ENCODE assay signal across 11 mouse cellular contexts in the genomic region with DNA sequence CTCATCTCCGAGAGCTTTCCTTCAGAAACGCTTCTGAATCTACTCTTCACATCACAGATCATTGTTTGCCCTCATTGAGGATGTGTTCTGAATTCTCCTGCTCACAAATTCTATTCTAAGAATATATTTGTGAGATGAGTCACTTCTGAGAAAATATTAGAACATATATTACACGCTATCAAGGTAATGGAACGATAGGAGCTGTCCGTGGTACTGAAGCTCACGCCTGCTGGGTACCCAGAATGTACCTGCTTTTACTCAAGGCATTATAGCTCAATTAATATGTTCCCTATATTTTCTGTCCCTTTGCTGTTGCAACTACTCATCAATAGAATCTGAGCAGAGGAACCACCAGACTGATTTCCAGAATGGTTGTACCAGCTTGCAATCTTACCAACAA.
A peak's percentile ranks its signal among the peaks of the same experiment; 100 is the strongest.
DNase-seq lines count a peak whose midpoint lies in the region; ATAC-seq and TF ChIP-seq lines count a peak whose summit lies in the region.
"Had no signal": no experiment of that assay in that cellular context is flagged by ENCODE, and none has a peak within 500 bp of the region (broad histone marks: within the 10 kb centered on the region; RNA-seq: fewer than 3 reads in every experiment).

No protein-coding gene starts in this region.

- no peaks in the 10 kb centered on the region for H3K4me1 ChIP-seq in liver, embryonic 12.5 days
- H3K4me1 ChIP-seq in CH12.LX (ENCODE audit: control insufficient read depth in 1 of 2, insufficient read depth in 2 of 2), result no peaks in the 10 kb centered on the region
- H3K4me1 ChIP-seq in midbrain, embryonic 16.5 days (ENCODE audit: control insufficient read depth, insufficient read depth, low read length), result no peaks in the 10 kb centered on the region
- H3K4me1 ChIP-seq: embryonic facial prominence, embryonic 15.5 days; hindbrain, embryonic 15.5 days; limb, embryonic 15.5 days had no signal

- no peaks in the 10 kb centered on the region for H3K36me3 ChIP-seq in liver, embryonic 12.5 days
- no peaks in the 10 kb centered on the region for H3K36me3 ChIP-seq in CH12.LX (replicated peaks in 1 of 2; ENCODE audit: control insufficient read depth in 1 of 2, insufficient read depth in 1 of 2, low read length in 1 of 2)
- H3K36me3 ChIP-seq in midbrain, embryonic 16.5 days (ENCODE audit: control insufficient read depth, insufficient read depth, low read length), result no peaks in the 10 kb centered on the region
- H3K36me3 ChIP-seq: embryonic facial prominence, embryonic 15.5 days; hindbrain, embryonic 15.5 days; limb, embryonic 15.5 days had no signal

- no peaks in the 10 kb centered on the region for H3K9me3 ChIP-seq in liver, embryonic 12.5 days (replicated peaks)
- no peaks in the 10 kb centered on the region for H3K9me3 ChIP-seq in CH12.LX (replicated peaks; ENCODE audit: low read length)
- H3K9me3 ChIP-seq in midbrain, embryonic 16.5 days (replicated peaks; ENCODE audit: control insufficient read depth, low read length, poor library complexity, severe bottlenecking), result no peaks in the 10 kb centered on the region
- H3K9me3 ChIP-seq: embryonic facial prominence, embryonic 15.5 days; hindbrain, embryonic 15.5 days; limb, embryonic 15.5 days had no signal

- WGBS in liver, embryonic 12.5 days (ENCODE audit: insufficient replicate concordance), result 65% methylated on average over 6 of the region's 6 CpGs
- 73% methylated on average over 6 of the region's 6 CpGs for whole genome bisulfite sequencing in midbrain, embryonic 16.5 days

- H3K9ac ChIP-seq in liver, embryonic 12.5 days, result no peak overlapping the region
- no peak overlapping the region for H3K9ac ChIP-seq in CH12.LX (ENCODE audit: insufficient read depth, low read depth)
- no peak overlapping the region for H3K9ac ChIP-seq in midbrain, embryonic 16.5 days (ENCODE audit: low read depth, low read length)
- H3K9ac ChIP-seq: embryonic facial prominence, embryonic 15.5 days; hindbrain, embryonic 15.5 days; limb, embryonic 15.5 days had no signal

- no peak for TF ChIP-seq CTCF in CH12.LX (conservative IDR thresholded peaks at IDR 0.05 in 1 of 2, IDR thresholded peaks at IDR 0.05 in 1 of 2; ENCODE audit: low read depth in 2 of 2, low read length in 2 of 2)

- dilution Hi-C loops in CH12.LX (cut with MboI; ENCODE audit: extremely low pct_ligation_motif_present, extremely low pct_unique_long_range_greater_than_20kb, low sequenced_read_pairs), result no loop called here

- H3K4me2 ChIP-seq in liver, embryonic 12.5 days, result no peak overlapping the region
- no peak overlapping the region for H3K4me2 ChIP-seq in CH12.LX (ENCODE audit: insufficient read depth, low read depth, poor library complexity, severe bottlenecking)
- no peak overlapping the region for H3K4me2 ChIP-seq in midbrain, embryonic 16.5 days (ENCODE audit: low read length)
- H3K4me2 ChIP-seq: embryonic facial prominence, embryonic 15.5 days; hindbrain, embryonic 15.5 days; limb, embryonic 15.5 days had no signal

- in situ Hi-C loops in CH12.LX (cut with MboI; ENCODE audit: low pct_ligation_motif_present, low pct_unique_long_range_greater_than_20kb, low sequenced_read_pairs), result no loop called here

- no peak overlapping the region for H3K27ac ChIP-seq in liver, embryonic 12.5 days
- H3K27ac ChIP-seq in CH12.LX (ENCODE audit: insufficient read depth, low read depth), result no peak overlapping the region
- no peak overlapping the region for H3K27ac ChIP-seq in midbrain, embryonic 16.5 days (ENCODE audit: low read length)
- H3K27ac ChIP-seq: embryonic facial prominence, embryonic 15.5 days; hindbrain, embryonic 15.5 days; limb, embryonic 15.5 days had no signal

- TF ChIP-seq RAD21 in CH12.LX (IDR thresholded peaks at IDR 0.05; ENCODE audit: low read depth, low read length), result no peak

- no peak for TF ChIP-seq EP300 in CH12.LX (IDR thresholded peaks at IDR 0.05; ENCODE audit: low read length)

- no peak for TF ChIP-seq POLR2A in CH12.LX (IDR thresholded peaks at IDR 0.05; ENCODE audit: low read depth, low read length)

- no peak overlapping the region for H3K4me3 ChIP-seq in liver, embryonic 12.5 days
- H3K4me3 ChIP-seq in CH12.LX (replicated peaks in 1 of 3; ENCODE audit: low read depth in 2 of 3, low read length in 2 of 3, poor library complexity in 1 of 3), result no peak overlapping the region
- H3K4me3 ChIP-seq in midbrain, embryonic 16.5 days (ENCODE audit: low read depth, low read length), result no peak overlapping the region
- H3K4me3 ChIP-seq: embryonic facial prominence, embryonic 15.5 days; hindbrain, embryonic 15.5 days; limb, embryonic 15.5 days had no signal

- DNase-seq in liver, result peak; percentile 38
- DNase-seq in CH12.LX (ENCODE audit: extremely low read depth), result peak; percentile 1
- peak; percentile 68 for DNase-seq in NIH3T3 (ENCODE audit: low read depth)
- DNase-seq in forelimb bud, embryonic 11.5 days (ENCODE audit: low read depth, low spot score), result peak; percentile 62
- no peak for DNase-seq in cerebellum, adult 9-10 months
- DNase-seq in layer of hippocampus, adult 9-11 months, result no peak

- H3K27me3 ChIP-seq in liver, embryonic 12.5 days (replicated peaks), result no peaks in the 10 kb centered on the region
- no peaks in the 10 kb centered on the region for H3K27me3 ChIP-seq in CH12.LX (replicated peaks)
- H3K27me3 ChIP-seq in midbrain, embryonic 16.5 days (ENCODE audit: control insufficient read depth, insufficient read depth, low read depth, low read length), result no peaks in the 10 kb centered on the region
- H3K27me3 ChIP-seq: embryonic facial prominence, embryonic 15.5 days; hindbrain, embryonic 15.5 days; limb, embryonic 15.5 days had no signal

- H3K79me2 ChIP-seq in CH12.LX (replicated peaks; ENCODE audit: control insufficient read depth, extremely low read depth, insufficient read depth, poor library complexity, severe bottlenecking), result no peaks in the 10 kb centered on the region

- ATAC-seq in liver, embryonic 12.5 days, result no peak
- no peak for ATAC-seq in midbrain, embryonic 16.5 days

TF ChIP-seq in CH12.LX, 34 proteins besides CTCF, POLR2A, EP300 and RAD21:
- TF ChIP-seq MYC (IDR thresholded peaks at IDR 0.05; ENCODE audit: low read depth, low read length), result no peak
- TF ChIP-seq JUND (conservative IDR thresholded peaks at IDR 0.05; ENCODE audit: low read depth, low read length), result no peak
- TF ChIP-seq MXI1 (IDR thresholded peaks at IDR 0.05; ENCODE audit: low read depth, low read length), result no peak
- TF ChIP-seq JUN (IDR thresholded peaks at IDR 0.05; ENCODE audit: insufficient read depth, low read depth, low read length), result no peak
- no peak for TF ChIP-seq MAFK (IDR thresholded peaks at IDR 0.05; ENCODE audit: insufficient replicate concordance, low read length)
- no peak for TF ChIP-seq ELF1 (IDR thresholded peaks at IDR 0.05; ENCODE audit: low read depth, low read length)
- no peak for TF ChIP-seq ZMIZ1 (IDR thresholded peaks at IDR 0.05; ENCODE audit: low read depth, low read length)
- no peak for TF ChIP-seq ZC3H11A (IDR thresholded peaks at IDR 0.05; ENCODE audit: low read depth, low read length)
- TF ChIP-seq TBP (conservative IDR thresholded peaks at IDR 0.05; ENCODE audit: low read depth, low read length), result no peak

Comparison
In these comparisons a context has a peak if more than half of its experiments do, and no peak if none do; other contexts are left out.
1. DNase-seq: peak in liver (single experiment), CH12.LX (single experiment), NIH3T3 (single experiment) and forelimb bud, embryonic 11.5 days (single experiment); none in cerebellum, adult 9-10 months (single experiment) and layer of hippocampus, adult 9-11 months (single experiment).